Mouse (Mus musculus) A20 (cell line): Measurements from ENCODE around the gene Prr14.
A peak's percentile ranks its signal among the peaks of the same experiment; 100 is the strongest.
"Not testable (repeated sequence)": the region's sequence is repeated elsewhere in the genome, so short reads cannot be mapped to it uniquely, and the experiment has no call there.

Experiments used
- DNase-seq: peaks from one replicate; pipeline ENCODE4 v3.0.0-alpha.2; 2011; ENCODE audit warnings: low read depth, low spot score

The Prr14 gene

DNA sequence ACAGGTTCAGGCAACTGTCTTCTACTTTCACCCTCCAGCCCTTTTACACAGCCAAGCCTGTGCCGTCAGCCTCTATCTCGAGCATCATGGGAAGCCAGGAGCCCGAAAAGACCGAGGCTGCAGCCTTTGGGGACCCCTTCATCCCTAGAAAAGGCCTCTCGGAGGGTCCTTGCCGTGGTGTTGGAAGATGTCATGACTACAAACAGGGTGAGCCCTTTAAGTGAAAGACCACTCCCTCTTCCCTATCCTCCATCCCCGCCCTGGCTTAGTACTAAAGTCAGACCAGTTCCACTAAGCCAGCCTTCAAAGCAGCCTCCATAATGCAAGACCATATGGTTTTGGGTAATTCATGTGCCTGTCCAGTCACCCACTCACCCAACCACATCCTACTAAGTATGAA, 12.6 kb downstream of the Prr14 start:
- no peak for DNase-seq

DNA sequence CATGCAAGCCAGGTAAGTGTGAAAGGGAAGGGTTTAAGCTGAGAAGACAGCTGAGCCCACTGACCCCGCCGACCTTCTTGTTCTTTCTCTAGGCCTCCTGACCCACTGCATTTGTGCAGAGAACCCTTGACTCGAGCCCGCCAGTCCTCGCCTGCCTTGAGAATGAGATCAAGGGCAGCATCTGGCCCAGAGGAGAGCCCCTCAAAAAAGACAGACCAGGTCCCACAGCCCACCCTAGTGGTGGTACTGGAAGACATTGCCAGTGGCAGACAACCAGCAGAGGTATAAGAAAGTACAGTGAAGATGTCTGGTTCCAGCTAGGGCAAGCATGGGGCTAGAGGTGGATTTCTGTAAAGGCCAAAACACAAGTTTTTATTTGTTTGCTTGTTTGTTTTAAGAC, 14.3 kb downstream of the Prr14 start:
- peak; percentile 48 for DNase-seq

DNA sequence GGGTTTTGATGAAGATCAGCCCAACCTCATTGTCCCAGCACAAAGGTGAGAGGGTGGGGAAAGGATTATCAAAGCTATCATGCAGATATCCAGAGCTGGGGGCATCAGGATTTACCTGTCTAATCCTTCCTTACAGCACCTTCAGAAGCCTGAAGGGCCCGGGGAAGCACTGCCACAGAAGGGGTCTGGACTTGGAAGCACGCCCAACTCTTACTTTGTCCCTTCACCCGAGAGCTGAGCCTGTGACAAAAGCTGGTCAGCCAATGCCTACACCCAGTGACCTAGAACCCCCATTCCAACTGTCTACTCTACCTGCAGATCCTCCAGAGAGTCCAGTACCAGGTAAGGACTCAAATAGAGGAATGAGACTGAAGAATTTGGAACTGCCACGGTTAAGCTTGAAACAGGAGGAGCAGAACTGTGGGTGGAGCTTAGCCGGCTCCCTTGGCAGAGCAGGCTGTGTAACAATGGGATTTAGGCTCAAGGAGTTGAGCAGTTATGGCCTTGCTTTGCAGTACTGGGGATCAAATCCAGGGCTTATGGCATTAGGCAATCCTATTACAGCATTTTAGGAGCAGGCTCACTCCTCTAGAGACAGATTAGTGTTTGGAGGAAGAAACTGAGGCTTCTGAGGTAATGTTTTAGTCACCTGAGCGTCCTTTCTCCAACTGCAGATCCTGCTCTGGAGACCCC, 15.1 kb downstream of the Prr14 start:
- DNase-seq: no peak

DNA sequence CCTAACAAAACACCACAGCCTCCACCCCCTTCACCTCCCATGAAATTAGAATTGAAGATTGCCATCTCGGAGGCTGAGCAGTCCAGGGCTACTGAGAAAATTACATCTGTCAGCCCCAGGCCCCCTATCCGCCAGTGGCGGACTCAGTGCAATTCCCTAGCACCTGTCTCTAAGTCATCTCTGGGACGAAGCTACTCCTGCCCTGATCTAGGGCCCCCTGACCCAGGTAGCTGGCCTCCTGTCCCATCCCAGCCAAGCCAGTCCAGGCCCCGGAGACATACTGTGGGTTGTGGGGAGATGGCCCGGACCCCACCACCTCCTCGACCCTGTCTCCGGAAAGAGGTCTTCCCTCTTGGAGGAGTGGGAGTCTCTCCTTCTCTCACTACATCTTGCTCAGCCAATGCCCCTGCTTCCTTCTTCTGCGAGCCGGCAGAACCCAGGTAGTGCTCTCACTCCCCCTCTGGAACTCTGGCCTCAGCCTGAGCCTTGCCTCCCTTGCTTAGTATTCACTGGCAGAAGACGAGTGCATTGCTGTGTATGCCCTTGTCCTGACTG, 15.9 kb downstream of the Prr14 start:
- no peak for DNase-seq

DNA sequence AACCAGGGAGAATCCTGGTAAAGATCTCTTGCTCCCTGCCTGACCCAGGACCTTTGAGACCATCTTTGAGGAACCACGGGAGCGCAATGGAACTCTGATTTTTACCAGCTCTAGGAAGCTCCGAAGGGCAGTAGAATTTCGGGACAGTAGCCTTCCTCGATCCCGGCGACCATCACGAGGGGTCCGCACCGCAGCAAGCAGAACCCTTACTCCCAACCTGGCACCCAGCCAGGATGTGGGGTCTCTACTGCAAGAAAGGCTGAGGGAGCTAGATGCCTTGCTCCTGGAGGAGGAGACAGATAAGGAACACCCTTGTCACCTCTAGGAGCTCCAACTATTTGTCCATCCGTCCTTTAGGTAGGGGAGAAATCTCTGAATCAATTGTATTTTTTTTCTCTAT, 16.9 kb downstream of the Prr14 start:
- DNase-seq: no peak

DNA sequence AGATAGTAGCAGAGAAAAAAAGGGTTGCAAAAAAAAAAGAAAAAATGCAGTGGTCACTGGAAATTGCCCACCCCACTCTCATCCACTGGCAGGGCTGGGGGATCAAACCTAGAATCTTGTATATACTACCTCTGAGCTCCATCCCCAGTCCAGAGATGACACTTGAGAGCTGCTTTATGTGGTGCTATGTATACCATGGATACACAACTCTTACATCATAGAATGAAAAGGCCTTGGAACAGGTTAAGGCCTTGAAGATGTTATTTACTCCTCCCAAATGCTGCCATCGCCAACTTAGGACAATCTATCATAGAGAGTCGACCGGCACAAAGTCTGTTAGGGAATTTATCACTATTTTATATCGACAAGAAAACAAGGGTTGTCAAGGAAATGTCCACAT, 17.4 kb downstream of the Prr14 start:
- no peak for DNase-seq

DNA sequence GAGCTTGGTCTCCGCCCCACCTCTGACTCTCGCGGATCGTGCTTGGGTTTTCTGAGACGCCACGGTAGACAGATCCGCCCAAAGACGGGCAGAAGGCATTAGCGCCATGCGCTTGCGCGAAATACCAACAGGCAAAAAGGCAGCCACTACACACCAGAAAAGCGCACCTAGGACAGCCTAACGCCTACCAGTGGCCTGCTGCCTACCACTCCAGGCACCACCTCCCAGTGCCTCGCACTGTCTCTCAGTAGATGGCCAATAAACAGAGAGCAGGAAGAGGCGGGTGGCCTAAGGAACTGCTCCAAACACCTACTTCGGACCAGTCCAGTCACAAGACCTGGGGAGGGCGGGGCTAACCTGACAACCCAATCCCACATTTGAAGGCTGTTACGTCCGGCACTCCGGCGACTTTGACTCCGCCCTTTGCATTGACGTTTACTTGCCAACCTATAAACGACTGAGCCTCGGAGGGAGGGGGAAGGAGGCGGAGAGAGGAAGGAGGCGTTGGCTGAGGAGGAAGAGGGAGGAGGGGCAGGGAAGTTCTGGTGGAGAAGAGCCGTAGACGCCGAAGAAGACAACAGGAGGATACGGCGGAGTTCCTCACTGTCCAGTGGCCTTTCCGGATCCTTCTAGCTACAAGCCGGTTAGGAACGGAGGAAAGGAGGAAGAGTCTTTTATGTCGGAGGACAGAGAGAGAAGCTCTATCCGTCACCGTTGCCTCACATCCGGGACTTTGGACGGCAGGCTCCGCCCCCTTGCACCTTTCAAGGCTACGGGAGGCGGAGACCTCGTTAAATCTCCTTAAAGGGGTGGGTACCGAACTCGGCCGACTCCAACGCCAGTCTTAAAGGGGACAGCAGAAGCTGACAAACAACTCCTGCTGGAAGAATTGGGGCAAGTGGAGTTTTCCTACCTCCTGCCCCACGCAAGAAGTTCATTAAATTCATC, 18.6 kb downstream of the Prr14 start:
- DNase-seq: peak; percentile 100

DNA sequence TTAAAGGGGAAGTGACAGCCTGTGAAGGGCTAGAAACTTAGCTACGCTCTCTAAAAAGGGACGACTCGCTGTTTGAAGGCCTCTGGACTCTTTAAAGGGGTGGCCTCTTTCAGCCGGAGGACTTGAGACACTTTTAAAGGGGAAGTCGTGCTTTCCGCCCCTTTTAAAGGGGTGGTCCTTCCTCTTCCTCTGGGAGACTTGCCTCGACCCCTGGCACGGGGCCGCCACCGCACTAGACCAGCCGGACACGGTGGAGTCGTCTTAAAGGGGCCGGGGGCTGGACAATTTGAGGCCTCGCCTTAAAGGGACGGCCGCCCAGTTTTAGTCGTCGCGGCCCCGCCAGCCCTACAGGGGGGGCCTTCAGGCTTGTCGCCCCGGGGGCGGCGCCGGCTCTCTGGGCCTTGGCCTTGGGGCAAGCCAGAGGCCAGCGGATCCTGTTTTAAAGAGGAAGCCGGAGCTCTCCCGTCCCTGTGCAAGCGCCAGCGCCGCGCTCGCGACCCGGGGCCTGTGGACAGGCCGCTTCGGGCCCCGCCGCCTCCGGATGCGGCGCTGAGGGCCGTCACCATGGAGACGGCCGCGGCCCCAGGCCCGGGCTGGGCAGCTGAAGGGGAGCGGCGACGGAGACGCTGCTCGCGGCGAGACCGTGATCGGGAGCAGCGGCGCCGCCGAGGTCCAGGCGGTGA, 19.4 kb downstream of the Prr14 start, which contains the start of gene Fbrs:
Gene Fbrs, plus strand, starts transcription at position 565 of the 683 bp plus-strand sequence.
- peak; percentile 96 for DNase-seq

DNA sequence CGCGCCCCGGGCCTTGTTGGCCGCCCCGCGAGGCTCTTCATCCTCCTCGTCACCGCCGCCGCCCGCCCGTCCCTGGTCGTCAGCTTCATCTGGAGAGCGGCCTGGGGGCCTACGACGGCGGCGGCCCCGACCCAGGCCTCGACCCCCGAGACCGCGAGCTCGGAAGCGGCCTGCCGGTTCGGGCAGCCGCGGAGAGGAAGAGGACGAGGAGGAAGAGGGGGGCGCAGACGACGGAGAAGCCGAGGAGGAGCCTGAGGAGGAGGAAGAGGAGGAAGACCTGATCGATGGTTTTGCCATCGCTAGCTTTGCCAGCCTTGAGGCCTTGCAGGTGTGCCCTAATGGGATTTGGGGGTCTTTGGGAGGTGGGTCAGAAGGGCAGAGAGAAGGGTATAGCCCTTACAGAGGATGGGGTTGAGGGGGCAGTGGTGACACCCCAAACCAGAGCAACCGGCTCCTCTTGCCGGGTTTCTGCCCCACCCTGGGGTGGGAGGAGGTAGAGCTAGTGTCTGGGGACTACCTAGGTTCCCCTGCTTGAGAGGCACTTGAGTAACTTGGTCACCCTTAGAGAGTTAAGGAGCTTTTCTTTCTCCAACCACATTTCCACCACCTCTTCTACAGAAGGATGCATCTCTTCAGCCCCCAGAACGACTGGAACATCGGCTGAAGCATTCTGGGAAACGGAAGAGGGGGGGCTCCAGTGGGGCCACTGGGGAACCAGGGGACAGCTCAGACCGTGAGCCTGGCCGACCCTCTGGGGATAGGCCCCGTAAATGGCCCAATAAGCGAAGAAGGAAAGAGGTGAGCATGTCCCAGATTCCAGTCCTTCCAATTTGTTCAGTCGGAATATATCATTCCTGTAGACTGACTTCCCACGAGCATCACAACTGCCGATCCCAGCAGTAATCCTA, 20.2 kb downstream of the Prr14 start:
- peak; percentile 68 for DNase-seq

DNA sequence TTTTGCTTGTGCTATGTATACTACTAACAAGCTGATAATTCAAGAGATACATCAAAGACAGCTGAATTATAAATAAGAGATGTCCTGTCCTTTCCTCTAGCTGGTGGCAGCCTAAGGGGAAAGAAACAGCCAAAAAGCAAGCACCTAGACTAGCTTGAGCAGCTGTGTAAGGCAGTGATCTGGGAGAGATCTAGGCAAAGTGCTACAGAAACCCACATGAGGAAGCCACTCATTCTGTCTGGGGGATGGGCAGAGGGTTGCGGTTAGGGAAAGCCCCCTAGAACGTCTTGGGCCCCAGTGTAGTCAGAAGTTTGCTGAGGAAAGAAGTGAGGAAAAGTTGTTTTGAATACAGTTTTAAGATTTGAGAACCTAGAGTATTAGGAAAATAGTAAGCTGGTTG, 20.9 kb downstream of the Prr14 start:
- peak; percentile 92 for DNase-seq

DNA sequence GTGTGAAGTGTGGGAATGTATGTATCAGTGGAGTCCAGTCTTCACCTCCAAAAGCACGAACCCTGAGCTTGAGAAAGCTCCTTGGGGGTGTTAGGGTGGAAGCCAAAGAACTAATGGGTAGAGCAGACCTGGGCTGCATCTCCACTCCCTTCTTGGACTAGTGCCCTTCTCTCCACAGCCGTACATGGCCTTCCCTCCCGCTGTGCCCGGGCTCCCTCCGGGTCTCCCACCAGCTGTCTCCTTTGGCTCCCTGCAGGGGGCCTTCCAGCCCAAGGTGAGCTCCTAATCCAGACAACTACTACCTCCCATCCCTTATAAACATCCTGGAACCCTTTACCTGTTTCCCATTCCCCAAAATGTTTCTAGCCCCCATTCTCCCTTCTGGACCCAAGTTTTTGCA, 26.0 kb downstream of the Prr14 start:
- no peak for DNase-seq

DNA sequence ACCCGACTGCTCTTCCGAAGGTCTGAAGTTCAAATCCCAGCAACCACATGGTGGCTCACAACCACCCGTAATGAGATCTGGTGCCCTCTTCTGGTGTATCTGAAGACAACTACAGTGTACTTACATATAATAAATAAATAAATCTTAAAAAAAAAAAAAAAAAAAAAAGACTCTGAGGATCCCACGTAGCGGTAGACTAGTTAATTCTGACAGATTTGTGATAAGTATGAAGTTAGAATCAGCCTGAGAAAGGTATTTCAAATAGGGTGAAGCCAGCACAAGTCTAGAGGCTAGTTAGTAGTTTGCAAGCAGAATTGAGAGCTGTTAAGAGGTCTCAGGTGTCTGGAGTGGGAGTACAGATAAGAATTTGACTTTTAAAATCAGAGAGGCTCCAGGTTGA, 29.0 kb downstream of the Prr14 start:
- DNase-seq: not testable (repeated sequence)

DNA sequence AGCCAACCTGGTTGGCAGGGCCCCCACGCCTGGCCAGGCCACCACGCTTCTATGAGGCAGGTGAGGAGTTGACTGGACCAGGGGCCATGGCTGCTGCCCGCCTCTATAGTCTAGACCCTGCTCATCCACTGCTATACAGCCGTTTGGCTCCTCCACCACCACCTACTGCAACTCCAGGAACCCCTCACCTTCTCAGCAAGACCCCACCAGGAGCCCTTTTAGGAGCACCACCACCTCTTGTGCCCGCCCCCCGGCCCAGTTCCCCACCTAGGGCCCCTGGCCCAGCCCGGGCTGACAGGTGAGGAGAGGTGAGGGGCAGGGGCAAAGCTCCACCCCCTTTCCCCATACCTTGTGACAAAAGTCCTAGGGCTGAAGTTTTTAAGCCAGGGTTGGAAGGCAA, 30.6 kb downstream of the Prr14 start:
- no peak for DNase-seq

DNA sequence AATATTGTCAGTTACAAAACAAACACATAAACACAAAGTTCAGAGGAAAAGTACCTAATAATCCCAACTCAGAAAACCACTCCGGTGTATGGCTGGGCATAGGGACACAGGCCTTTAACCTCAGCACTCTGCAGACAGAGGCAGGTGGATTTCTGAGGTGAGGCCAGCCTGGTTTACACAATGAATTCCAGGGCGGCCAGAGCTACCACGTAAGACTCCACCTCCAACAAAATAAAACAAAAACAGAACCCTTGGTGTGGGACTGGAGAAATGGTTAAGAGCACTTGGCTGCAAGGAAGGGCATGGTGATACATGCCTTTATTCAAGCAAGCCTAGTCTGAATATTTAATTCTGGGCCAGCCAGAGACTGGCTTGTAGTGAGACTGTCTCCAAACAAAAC, 32.4 kb downstream of the Prr14 start:
- no peak for DNase-seq

DNA sequence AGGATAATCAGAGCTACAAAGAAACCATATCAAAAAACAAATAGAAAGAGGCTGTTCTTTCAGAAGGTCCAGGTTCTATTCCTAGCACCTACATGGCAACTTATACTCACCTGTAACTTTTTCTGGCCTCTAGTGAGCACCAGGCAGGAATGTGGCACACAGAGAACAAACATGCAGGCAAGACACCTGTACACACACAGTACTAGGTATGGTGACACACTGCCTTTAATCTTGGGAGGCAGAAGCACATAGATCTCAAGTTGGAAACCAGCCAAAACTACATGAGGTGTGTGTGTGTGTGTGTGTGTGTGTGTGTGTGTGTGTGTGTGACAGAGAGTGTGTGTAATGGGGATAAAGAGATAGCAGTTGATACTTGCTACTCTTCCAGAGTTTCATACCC, 35.2 kb downstream of the Prr14 start:
- no peak for DNase-seq

DNA sequence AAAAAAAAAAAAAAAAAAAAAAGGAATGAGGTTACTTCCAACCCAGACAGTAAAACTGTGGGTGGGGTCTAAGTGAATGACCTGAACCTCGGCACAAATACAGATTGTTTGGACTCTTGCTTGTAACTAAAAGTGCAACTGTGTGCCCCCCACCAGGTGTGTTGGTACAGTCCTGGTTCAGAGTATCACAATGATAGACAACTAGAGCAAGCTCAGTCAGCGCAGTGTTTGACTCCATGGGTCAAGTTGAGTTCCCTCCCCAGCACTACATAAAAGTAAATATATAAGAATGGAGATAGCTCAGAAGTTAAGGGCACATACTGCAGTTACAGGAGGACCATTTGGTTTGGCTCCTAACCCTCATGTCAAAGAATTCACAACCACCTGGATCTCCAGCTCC, 38.0 kb downstream of the Prr14 start:
- DNase-seq: no peak

DNA sequence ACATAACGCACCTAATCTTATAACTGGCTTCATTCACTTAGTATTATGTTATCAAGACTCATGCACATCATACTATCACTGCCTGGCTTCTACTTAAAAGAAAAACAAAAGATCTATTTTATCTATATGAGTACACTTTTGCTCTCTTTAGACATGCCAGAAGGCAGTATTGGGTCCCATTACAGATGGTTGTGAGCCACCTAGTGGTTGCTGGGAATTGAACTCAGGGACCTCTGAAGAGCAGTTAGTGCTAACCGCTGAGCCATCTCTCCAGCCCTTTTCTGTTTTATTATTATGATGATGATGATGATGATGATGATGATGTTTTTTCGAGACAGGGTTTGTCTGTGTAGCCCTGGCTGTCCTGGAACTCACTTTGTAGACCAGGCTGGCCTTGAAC, 39.0 kb downstream of the Prr14 start:
- peak; percentile 70 for DNase-seq

DNA sequence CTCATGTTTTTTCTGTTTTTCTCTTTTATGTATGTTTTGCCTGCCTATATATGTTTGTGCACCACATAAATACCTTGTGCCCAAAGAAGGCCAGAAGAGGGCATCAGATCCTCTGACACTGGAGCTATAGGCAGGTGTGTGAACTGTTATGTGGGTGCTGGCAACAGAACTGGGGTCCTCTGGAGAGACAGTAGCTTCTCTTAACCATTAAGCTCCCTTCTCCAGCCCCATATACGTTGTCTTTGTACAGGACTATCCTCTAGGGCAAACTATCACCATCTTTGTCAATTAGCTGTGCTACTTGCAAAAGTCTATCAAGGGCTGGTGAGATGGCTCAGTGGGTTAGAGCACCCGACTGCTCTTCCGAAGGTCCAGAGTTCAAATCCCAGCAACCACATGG, 48.9 kb downstream of the Prr14 start:
- no peak for DNase-seq

DNA sequence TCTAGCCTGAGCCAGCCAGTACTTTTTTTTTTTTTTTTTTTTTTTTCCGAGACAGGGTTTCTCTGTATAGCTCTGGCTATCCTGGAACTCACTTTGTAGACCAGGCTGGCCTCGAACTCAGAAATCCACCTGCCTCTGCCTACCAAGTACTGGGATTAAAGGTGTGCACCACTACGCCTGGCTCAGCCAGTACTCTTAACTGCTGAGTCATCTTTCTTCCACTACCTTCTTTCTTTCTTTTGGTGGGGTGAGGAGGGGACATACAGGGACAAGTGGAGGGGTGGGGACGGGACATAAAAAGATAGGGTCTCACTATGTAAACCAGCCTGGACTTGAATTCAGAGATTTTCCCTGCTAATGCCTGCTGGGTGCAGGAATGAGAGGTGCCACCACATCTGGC, 50.4 kb downstream of the Prr14 start:
- DNase-seq: not testable (repeated sequence)

DNA sequence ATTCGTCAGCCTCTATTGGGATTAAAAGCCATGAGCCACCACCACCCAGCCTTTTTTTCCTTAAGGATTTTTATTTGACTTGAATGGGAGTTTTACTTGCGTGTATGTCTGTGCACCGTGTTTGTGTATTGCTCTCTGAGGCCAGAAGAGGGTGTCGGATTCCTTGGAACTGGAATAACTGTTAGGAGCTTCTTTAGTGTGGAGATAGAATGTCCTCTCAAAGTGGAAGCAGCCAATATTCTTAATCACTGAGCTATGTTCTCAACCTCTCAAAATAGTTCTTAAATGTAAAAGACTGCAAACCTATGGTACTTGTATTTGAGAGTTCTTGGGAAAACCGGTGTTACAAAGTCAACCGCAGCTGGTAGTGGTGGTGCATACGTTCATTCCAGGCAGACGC, 51.8 kb downstream of the Prr14 start:
- no peak for DNase-seq

DNA sequence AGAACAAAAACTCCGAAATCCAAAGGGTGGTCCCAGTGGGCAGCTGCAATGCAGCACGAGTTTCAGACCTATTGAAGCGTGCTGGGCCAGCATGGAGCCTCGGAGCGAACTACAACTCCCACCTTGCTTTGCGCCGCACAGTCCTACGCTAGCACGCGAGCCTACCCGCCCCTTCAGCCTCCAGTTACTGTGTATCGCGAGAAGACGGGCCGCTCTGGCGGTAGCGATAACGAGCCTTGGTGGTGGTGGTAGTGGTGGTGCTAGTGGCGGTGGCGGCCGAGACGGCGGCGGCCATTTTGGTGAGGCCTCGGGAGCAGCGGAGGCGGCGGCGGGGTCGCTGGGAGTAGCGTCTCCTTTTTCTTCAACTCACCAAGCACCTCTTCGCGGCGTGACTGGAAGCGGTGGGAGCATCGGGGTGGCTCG, 52.4 kb downstream of the Prr14 start, which contains the start of gene Srcap:
Gene Srcap, plus strand, starts transcription at position 176 of the 423 bp plus-strand sequence.
- peak; percentile 97 for DNase-seq
